Mouse (Mus musculus) liver, adult 2 months (tissue): Measurements from ENCODE around the gene Cfap70. TPM values are rescaled to one million over a fixed set of nuclear protein-coding genes. Genes with fewer than 3 reads are reported as not detected.

Experiments
- DNase-seq: peaks from one replicate; pipeline ENCODE4 v3.0.0-alpha.2; 2011; ENCODE audit warnings: low read depth, low spot score; ENCODE audit errors: extremely low read depth
- H3K27ac ChIP-seq: fragments of 200-500 bp; replicated peaks from 2 replicates; pipeline ENCODE4 v1.5.1; 2012; ENCODE audit warnings: low read depth, mild to moderate bottlenecking, control low read depth, inconsistent platforms, low read length; ENCODE audit not compliant: insufficient read depth
- H3K27me3 ChIP-seq: fragments of 200-500 bp; 2 replicates; pipeline ENCODE4 v1.6.1; 2012; ENCODE audit warnings: mild to moderate bottlenecking, moderate library complexity, low read length, inconsistent platforms; ENCODE audit not compliant: control insufficient read depth, insufficient read depth
- H3K36me3 ChIP-seq: fragments of 200-500 bp; 2 replicates; pipeline ENCODE4 v1.6.1; 2012; ENCODE audit warnings: low read length, inconsistent platforms; ENCODE audit not compliant: control insufficient read depth, insufficient read depth
- H3K4me1 ChIP-seq: fragments of 200-500 bp; 2 replicates; pipeline ENCODE4 v1.6.1; 2011; ENCODE audit warnings: low read length; ENCODE audit not compliant: control insufficient read depth, insufficient read depth
- H3K4me3 ChIP-seq: fragments of 200-500 bp; 2 replicates; pipeline ENCODE4 v1.5.1; 2011; ENCODE audit warnings: low read depth, mild to moderate bottlenecking, control low read depth, low read length, moderate library complexity; ENCODE audit not compliant: insufficient read depth
- H3K79me2 ChIP-seq: fragments of 200-500 bp; 2 replicates; pipeline ENCODE4 v1.6.1; 2012; ENCODE audit warnings: inconsistent platforms, mild to moderate bottlenecking, low read length, moderate library complexity; ENCODE audit not compliant: control insufficient read depth, insufficient read depth
- H3K9ac ChIP-seq: fragments of 200-500 bp; 2 replicates; pipeline ENCODE4 v1.6.1; 2012; ENCODE audit warnings: low read depth, mild to moderate bottlenecking, control low read depth, inconsistent platforms, low read length
- CTCF ChIP-seq: fragments of 200-500 bp; IDR thresholded peaks from 2 replicates; pipeline ENCODE4 v1.5.1; 2011; ENCODE audit warnings: low read depth, low read length, control low read depth
- POLR2A ChIP-seq: fragments of 200-500 bp; IDR thresholded peaks from 2 replicates; pipeline ENCODE4 v1.6.1; 2011; ENCODE audit warnings: low read length, control low read depth; ENCODE audit not compliant: insufficient read depth; ENCODE audit errors: extremely low read depth
- WGBS: fragments of 180-500 bp; shearing (Covaris S2); methylation state at CpG from one replicate; pipeline ENCODE4 v1.1.7; 2018; 5-methylcytosine and 5-hydroxymethylcytosine counted together
- polyA plus RNA-seq: library from polyadenylated mRNA; depleted of rRNA; stranded (reverse); fragments of >200 nt; gene quantifications from 2 replicates; pipeline ENCODE4 v1.2.3, GENCODE M21; 2012
- total RNA-seq: library from RNA; depleted of rRNA; stranded (reverse); fragments of >200 nt; gene quantifications from 2 replicates; pipeline ENCODE4 v1.2.3, GENCODE M21; 2014

Cfap70 gene
- total and polyA plus RNA-seq, 2 experiments = under 0.01 TPM; not detected in 1

DNA sequence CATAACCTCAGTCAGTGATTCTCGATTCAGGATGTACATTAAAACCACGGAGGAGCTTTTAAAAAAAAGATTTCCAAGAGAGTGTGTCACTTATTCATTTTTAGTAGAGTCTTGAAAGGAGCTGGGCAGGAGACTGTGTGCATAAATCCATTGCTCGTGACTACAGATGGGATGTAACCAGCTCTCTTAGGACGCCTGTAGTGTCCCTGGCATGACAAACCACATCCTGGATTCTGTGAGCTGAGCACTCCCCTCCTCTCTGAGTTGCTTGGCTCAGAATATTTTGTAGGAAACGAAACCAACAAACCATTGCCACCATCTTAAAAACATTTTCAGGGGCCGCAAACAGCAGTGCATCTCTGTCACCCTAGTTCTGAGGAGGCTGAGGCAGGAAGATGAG is 15.1 kb downstream of the Cfap70 start:
- Histone ChIP-seq H3K9ac (no peak overlapping the region), H3K79me2 (no peaks in the 10 kb centered on the region), H3K4me1 (no peaks in the 10 kb centered on the region), H3K27ac (no peak overlapping the region), H3K36me3 (no peaks in the 10 kb centered on the region), H3K4me3 (no peak overlapping the region), H3K27me3 (no peaks in the 10 kb centered on the region; the same call in 1 of the 2 replicates)
- no peak for TF ChIP-seq CTCF
- no peak for TF ChIP-seq POLR2A
- DNase-seq = no peak
- 70% methylated on average over 6 of the region's 6 CpGs for WGBS

DNA sequence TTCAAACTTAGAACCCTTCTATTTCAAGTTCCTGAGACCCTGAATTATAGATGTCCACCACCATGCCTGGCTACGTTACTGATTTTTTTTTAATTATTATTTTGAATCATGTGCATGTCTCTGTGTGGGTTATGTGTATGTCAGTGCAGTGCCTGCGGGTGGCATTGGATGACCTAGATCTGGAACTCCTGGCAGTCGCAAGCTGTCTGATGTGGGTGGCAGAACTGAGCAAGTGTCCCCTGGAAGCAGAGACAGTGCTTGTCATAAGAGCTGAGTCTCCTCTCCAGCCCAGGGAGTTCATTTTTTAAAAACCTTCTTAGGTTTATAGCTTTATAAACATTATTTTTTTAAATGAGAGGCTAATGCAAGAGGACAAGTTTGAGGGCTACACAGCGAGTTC is 19.6 kb downstream of the Cfap70 start:
- TF ChIP-seq POLR2A (no peak), CTCF (no peak)
- WGBS = 94% methylated on average over 4 of the region's 4 CpGs
- no peaks in the 10 kb centered on the region for H3K4me1 ChIP-seq
- H3K79me2 ChIP-seq = no peaks in the 10 kb centered on the region
- H3K9ac ChIP-seq = no peak overlapping the region
- H3K27ac ChIP-seq = no peak overlapping the region
- no peaks in the 10 kb centered on the region; the same call in 1 of the 2 replicates for H3K27me3 ChIP-seq
- H3K36me3 ChIP-seq = no peaks in the 10 kb centered on the region
- no peak overlapping the region for H3K4me3 ChIP-seq
- DNase-seq = no peak

GRCm38 (mm10) chr14:20431726-20432125 is 20.3 kb downstream of the Cfap70 start:
- Histone ChIP-seq H3K4me3 (no peak overlapping the region), H3K79me2 (no peaks in the 10 kb centered on the region), H3K4me1 (no peaks in the 10 kb centered on the region), H3K9ac (no peak overlapping the region), H3K27ac (no peak overlapping the region), H3K27me3 (no peaks in the 10 kb centered on the region; the same call in 1 of the 2 replicates), H3K36me3 (no peaks in the 10 kb centered on the region)
- DNase-seq = no peak
- TF ChIP-seq POLR2A = no peak
- TF ChIP-seq CTCF = no peak
- WGBS = 70% methylated on average over 6 of the region's 6 CpGs

DNA sequence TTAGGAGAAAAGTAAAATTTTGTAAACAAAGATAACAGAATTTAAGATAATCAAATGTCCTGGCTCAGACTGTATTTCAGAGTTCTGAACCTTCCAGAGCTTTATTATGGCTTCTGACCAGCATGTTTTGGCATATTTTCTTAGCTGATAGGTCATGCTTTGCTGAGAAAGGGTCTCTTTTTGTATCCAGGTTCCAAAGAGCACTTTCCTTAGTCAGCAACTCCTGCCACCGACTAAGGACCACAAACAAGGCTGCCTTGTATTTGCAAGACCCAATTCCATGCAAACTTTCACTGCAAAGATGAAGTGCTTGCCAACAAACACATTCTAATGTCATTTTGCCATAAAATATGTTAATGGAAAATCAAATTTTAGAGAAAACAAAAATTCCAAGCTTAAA is 22.2 kb downstream of the Cfap70 start:
- Histone ChIP-seq H3K9ac (no peak overlapping the region), H3K4me1 (no peaks in the 10 kb centered on the region), H3K27me3 (no peaks in the 10 kb centered on the region; the same call in 1 of the 2 replicates), H3K36me3 (no peaks in the 10 kb centered on the region), H3K4me3 (no peak overlapping the region), H3K27ac (no peak overlapping the region), H3K79me2 (no peaks in the 10 kb centered on the region)
- no peak for DNase-seq
- 22% methylated on average over 1 of the region's 1 CpGs for WGBS
- TF ChIP-seq POLR2A (no peak), CTCF (no peak)

DNA sequence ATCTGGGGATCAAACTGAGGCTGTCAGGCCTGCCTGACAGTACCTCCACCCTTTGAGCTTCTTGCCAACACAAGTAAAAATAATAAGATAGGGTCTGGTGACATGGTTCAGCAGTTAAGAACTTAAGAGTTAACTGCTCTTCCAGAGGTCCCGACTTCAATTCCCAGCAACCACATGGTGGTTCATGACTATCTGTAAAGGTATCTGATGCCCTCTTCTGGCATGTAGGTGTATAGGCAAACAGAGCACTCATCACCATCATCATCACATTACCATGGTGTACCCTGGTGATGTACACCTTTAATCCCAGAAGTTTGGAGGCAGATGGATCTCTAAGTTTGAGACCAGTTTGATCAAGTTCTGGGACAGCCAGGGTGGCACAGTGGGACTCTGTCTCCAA is 23.4 kb downstream of the Cfap70 start:
- no peak for TF ChIP-seq POLR2A
- no peak for TF ChIP-seq CTCF

DNA sequence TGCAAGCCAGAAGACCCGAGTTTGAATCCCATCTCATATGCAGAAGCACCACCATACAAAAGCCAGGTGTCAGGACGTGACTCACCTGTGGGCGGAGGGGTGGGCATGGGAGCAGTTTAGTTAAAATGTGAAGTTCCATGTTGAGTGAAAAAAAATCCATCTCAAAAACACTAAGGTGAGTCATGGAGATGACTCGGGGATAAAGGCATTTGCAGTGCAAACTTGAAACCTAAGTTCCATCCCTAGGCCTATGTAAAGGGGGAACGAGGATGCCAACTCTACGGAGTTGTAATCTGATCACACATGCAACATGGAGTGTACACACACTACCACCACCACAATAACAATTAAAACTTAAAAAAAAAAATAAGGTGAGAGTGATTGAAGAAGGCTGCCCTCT is 29.0 kb downstream of the Cfap70 start:
- no peaks in the 10 kb centered on the region for H3K27me3 ChIP-seq
- H3K27ac ChIP-seq = no peak overlapping the region
- no peaks in the 10 kb centered on the region for H3K36me3 ChIP-seq
- no peak overlapping the region for H3K4me3 ChIP-seq
- WGBS = 94% methylated on average over 6 of the region's 6 CpGs
- H3K9ac ChIP-seq = no peak overlapping the region
- DNase-seq = no peak
- TF ChIP-seq POLR2A (no peak), CTCF (no peak)
- H3K4me1 ChIP-seq = no peaks in the 10 kb centered on the region
- H3K79me2 ChIP-seq = no peaks in the 10 kb centered on the region

More for the DNA sequence above, 23.4 kb downstream of the Cfap70 start:
- Histone ChIP-seq H3K27me3 (no peaks in the 10 kb centered on the region), H3K27ac (no peak overlapping the region), H3K36me3 (no peaks in the 10 kb centered on the region), H3K9ac (no peak overlapping the region), H3K79me2 (no peaks in the 10 kb centered on the region), H3K4me3 (no peak overlapping the region), H3K4me1 (no peaks in the 10 kb centered on the region)
- no peak for DNase-seq
- 32% methylated on average over 1 of the region's 1 CpGs for whole genome bisulfite sequencing
